8 mouse cellular contexts compared by ENCODE assay signal in the genomic region with DNA sequence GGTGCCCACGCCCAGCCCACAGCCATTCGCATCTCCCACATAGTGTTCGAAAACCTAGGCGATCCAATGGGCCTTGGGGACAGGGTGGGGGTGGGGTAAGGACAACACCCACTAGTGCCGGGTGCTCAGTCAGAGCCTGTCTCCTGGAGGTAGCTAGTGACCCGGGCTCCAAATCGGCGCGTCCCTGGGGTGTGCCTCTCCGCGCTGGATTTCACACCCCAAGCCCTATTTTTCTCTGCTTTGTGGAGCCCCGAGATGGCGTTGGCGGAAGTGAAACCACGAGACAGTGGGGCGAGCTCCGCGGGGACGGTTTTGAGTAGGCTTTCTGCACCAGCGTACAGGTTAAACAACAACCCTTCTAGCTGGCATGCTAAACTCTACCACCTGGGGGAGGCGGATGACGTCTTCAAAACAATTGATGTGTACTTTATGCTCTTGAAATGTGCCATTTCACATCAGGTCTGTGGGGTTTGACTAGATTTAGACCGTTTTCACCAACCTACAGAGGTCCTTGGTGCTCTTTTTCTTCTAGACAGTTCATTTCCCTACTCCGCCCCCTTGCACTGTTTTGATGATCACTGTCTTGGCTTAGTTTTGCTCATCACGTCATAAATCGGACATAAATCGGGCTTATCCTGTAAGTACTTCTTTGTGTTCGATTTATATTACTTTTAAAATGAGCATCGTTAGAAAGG. TPM values are rescaled to one million over a fixed set of nuclear protein-coding genes. Genes with fewer than 3 reads are reported as not detected.
DNase-seq lines count a peak whose midpoint lies in the region; ATAC-seq and TF ChIP-seq lines count a peak whose summit lies in the region.

No protein-coding gene starts in this region.

- H3K4me2 ChIP-seq in embryonic facial prominence, embryonic 12.5 days (replicated peaks), result peak overlapping the region; percentile 51
- H3K4me2 ChIP-seq in limb, embryonic 15.5 days, result peak overlapping the region; percentile 52
- H3K4me2 ChIP-seq in midbrain, embryonic 15.5 days, result peak overlapping the region; percentile 74

- H3K27me3 ChIP-seq in embryonic facial prominence, embryonic 12.5 days, result no peaks in the 10 kb centered on the region; the same call in 1 of the 2 replicates
- 0 out of 2 replicates have a peak, but pooled peaks cover 12% of the 10 kb centered on the region for H3K27me3 ChIP-seq in heart, embryonic 10.5 days (ENCODE audit: insufficient read depth, poor library complexity, severe bottlenecking)
- no peaks in the 10 kb centered on the region for H3K27me3 ChIP-seq in limb, embryonic 15.5 days
- H3K27me3 ChIP-seq in midbrain, embryonic 15.5 days (replicated peaks), result no peaks in the 10 kb centered on the region
- no peaks in the 10 kb centered on the region for H3K27me3 ChIP-seq in spleen, adult 2 months (ENCODE audit: control insufficient read depth, insufficient read depth, low read length)

- H3K27ac ChIP-seq in embryonic facial prominence, embryonic 12.5 days, result peak overlapping the region; percentile 78
- H3K27ac ChIP-seq in heart, embryonic 10.5 days, result peak overlapping the region; percentile 87
- peak overlapping the region; percentile 83 for H3K27ac ChIP-seq in limb, embryonic 15.5 days
- H3K27ac ChIP-seq in midbrain, embryonic 15.5 days, result peak overlapping the region; percentile 83
- H3K27ac ChIP-seq in spleen, adult 2 months (ENCODE audit: insufficient read depth, low read length), result peak overlapping the region; percentile 96

- WGBS in embryonic facial prominence, embryonic 12.5 days, result 27% methylated on average over 29 of the region's 29 CpGs
- WGBS in heart, embryonic 10.5 days, result 21% methylated on average over 29 of the region's 29 CpGs
- 29% methylated on average over 29 of the region's 29 CpGs for WGBS in limb, embryonic 15.5 days
- 26% methylated on average over 29 of the region's 29 CpGs for WGBS in midbrain, embryonic 15.5 days
- WGBS in spleen, adult 2 months, result 26% methylated on average over 29 of the region's 29 CpGs

- peak overlapping the region; percentile 68 for H3K9ac ChIP-seq in embryonic facial prominence, embryonic 12.5 days
- peak overlapping the region; percentile 48 for H3K9ac ChIP-seq in limb, embryonic 15.5 days
- H3K9ac ChIP-seq in midbrain, embryonic 15.5 days, result peak overlapping the region; percentile 56

- TF ChIP-seq POLR2A in spleen, adult 2 months (IDR thresholded peaks at IDR 0.05; ENCODE audit: low read depth, low read length), result no peak; the same call in 1 of the 2 replicates

- ATAC-seq in embryonic facial prominence, embryonic 12.5 days (ENCODE audit: insufficient number of reproducible peaks, insufficient read depth, low FRiP score, low TSS enrichment), result peak; percentile 74; the same call in 1 of the 2 replicates
- no peak for ATAC-seq in limb, embryonic 15.5 days (ENCODE audit: insufficient number of reproducible peaks, low FRiP score, low TSS enrichment, low read depth)
- peak; percentile 85 for ATAC-seq in midbrain, embryonic 15.5 days (replicated peaks)

- peak overlapping the region; percentile 57 for H3K4me3 ChIP-seq in embryonic facial prominence, embryonic 12.5 days
- H3K4me3 ChIP-seq in heart, embryonic 10.5 days, result peak overlapping the region; percentile 68
- H3K4me3 ChIP-seq in limb, embryonic 15.5 days, result peak overlapping the region; percentile 58
- peak overlapping the region; percentile 61 for H3K4me3 ChIP-seq in midbrain, embryonic 15.5 days
- peak overlapping the region; percentile 83 for H3K4me3 ChIP-seq in spleen, adult 2 months (ENCODE audit: extremely low read depth, insufficient read depth, insufficient read length)

- H3K36me3 ChIP-seq in embryonic facial prominence, embryonic 12.5 days, result no peaks in the 10 kb centered on the region
- H3K36me3 ChIP-seq in heart, embryonic 10.5 days, result no peaks in the 10 kb centered on the region
- no peaks in the 10 kb centered on the region for H3K36me3 ChIP-seq in limb, embryonic 15.5 days
- no peaks in the 10 kb centered on the region for H3K36me3 ChIP-seq in midbrain, embryonic 15.5 days (replicated peaks)
- H3K36me3 ChIP-seq in spleen, adult 2 months (ENCODE audit: control insufficient read depth, insufficient read depth, low read length), result no peaks in the 10 kb centered on the region; the same call in 1 of the 2 replicates

- H3K4me1 ChIP-seq in embryonic facial prominence, embryonic 12.5 days, result no peaks in the 10 kb centered on the region
- no peaks in the 10 kb centered on the region for H3K4me1 ChIP-seq in heart, embryonic 10.5 days
- no peaks in the 10 kb centered on the region for H3K4me1 ChIP-seq in limb, embryonic 15.5 days
- 0 out of 2 replicates have a peak, but pooled peaks cover 3% of the 10 kb centered on the region for H3K4me1 ChIP-seq in midbrain, embryonic 15.5 days
- peaks cover 2% of the 10 kb centered on the region; the same call in 1 of the 2 replicates for H3K4me1 ChIP-seq in spleen, adult 2 months (ENCODE audit: control insufficient read depth, insufficient read depth, insufficient read length)

- H3K9me3 ChIP-seq in embryonic facial prominence, embryonic 12.5 days, result no peaks in the 10 kb centered on the region
- H3K9me3 ChIP-seq in heart, embryonic 10.5 days, result no peaks in the 10 kb centered on the region
- no peaks in the 10 kb centered on the region for H3K9me3 ChIP-seq in limb, embryonic 15.5 days
- H3K9me3 ChIP-seq in midbrain, embryonic 15.5 days, result no peaks in the 10 kb centered on the region

- peak; percentile 53 for DNase-seq in 416B (ENCODE audit: low read depth)
- DNase-seq in adrenal gland, postnatal 10 days, result peak; percentile 42
- peak; percentile 78 for DNase-seq in heart, embryonic 10.5 days (ENCODE audit: low spot score)
- DNase-seq in kidney, adult 9 months, result peak; percentile 69
- peak; percentile 67 to 71 for DNase-seq in spleen, adult 2 months (ENCODE audit: low read depth in 1 of 2, low spot score in 2 of 2)

- TF ChIP-seq CTCF in spleen, adult 2 months (IDR thresholded peaks at IDR 0.05; ENCODE audit: extremely low read depth, insufficient read depth, insufficient read length, insufficient replicate concordance), result no peak

RNA-seq across cellular contexts. Expression of a gene that starts 1.1 kb away (rescaled TPM):
- total RNA-seq in adrenal gland, postnatal 10 days (2021), result 10 to 100 TPM; 72.6 to 79.7 TPM
- 99.0 and 103 TPM in 2 replicates for polyA plus RNA-seq in embryonic facial prominence, embryonic 12.5 days (2016; fragmentation: Nextera tagmentation; extraction: Ambion mirVana)
- polyA plus RNA-seq in heart, embryonic 10.5 days (2016; fragmentation: Nextera tagmentation; extraction: Ambion mirVana), result 54.9 and 69.5 TPM in 2 replicates
- polyA plus RNA-seq in limb, embryonic 15.5 days (2015; fragmentation: Nextera tagmentation; extraction: Ambion mirVana), result 80.8 and 84.0 TPM in 2 replicates
- polyA plus RNA-seq in midbrain, embryonic 15.5 days (2015; fragmentation: Nextera tagmentation; extraction: Ambion mirVana), result 94.8 and 101 TPM in 2 replicates
- polyA plus RNA-seq in spleen, adult 2 months (2012; rRNA removed), result 8.9 and 11.0 TPM in 2 replicates

RNA-seq across cellular contexts. Expression of a gene that starts 13.9 kb away (rescaled TPM):
- total RNA-seq in adrenal gland, postnatal 10 days (2021), result 10 to 100 TPM; 67.1 to 73.8 TPM
- polyA plus RNA-seq in embryonic facial prominence, embryonic 12.5 days (2016; fragmentation: Nextera tagmentation; extraction: Ambion mirVana), result 47.0 and 49.4 TPM in 2 replicates
- polyA plus RNA-seq in heart, embryonic 10.5 days (2016; fragmentation: Nextera tagmentation; extraction: Ambion mirVana), result 23.3 and 28.0 TPM in 2 replicates
- 38.5 and 43.9 TPM in 2 replicates for polyA plus RNA-seq in limb, embryonic 15.5 days (2015; fragmentation: Nextera tagmentation; extraction: Ambion mirVana)
- 30.6 and 30.7 TPM in 2 replicates for polyA plus RNA-seq in midbrain, embryonic 15.5 days (2015; fragmentation: Nextera tagmentation; extraction: Ambion mirVana)
- 3.7 and 5.0 TPM in 2 replicates for polyA plus RNA-seq in spleen, adult 2 months (2012; rRNA removed)
